Mouse (Mus musculus): ENCODE data around the gene Atp2b2. TPM values are rescaled to one million over a fixed set of nuclear protein-coding genes. Genes with fewer than 3 reads are reported as not detected.

The Atp2b2 gene
- polyA plus RNA-seq, 1 experiment from 2014 or later = 0.09 TPM

DNA sequence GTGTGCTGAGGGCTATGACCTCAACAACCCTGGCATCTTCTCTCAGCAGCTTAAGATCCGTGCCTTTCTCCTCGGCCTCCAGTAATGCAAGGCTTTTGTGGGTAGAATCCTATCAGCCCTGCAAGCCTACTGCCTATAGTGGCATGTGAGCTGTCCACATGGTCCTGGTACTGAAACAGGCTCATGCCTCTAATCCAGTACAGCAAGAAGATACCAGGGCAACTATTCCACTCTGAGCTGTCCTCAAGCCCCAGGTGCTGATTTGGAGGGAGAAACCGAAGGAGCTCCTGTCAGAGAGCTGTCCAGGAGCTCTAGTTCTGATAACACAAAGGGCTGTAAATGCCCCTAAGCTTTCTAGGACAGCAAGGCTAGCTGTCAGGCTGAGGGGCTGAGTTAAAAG lies 190.1 kb downstream of the Atp2b2 start:
- WGBS = 14% methylated on average over 3 of the region's 3 CpGs
- peak; percentile 89 for ATAC-seq (ENCODE audit: insufficient read depth)
- H3K4me1 ChIP-seq (ENCODE audit: insufficient read depth) = no peaks in the 10 kb centered on the region

DNA sequence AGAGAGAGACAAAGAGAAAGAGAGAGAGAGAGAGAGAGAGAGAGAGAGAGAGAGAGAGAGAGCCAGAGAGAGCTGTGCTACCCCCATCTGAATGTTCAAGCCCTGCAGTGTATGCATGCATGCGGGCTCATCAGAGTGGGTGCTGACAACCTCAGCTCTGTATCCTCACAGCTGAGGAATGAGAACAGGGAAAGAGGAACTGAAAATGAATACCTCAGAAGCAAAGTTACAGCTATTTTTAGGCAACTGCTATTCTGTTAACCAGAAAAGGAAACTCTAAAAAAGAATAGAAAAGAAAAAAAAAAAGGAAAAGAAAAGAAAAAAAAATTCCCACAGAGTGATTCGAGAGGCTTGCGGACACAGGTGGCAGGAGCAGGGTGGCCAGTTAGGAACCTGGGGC lies 192.6 kb downstream of the Atp2b2 start:
- ATAC-seq (ENCODE audit: insufficient read depth) (no peak), DNase-seq (no peak)
- no peaks in the 10 kb centered on the region for H3K9me3 ChIP-seq (ENCODE audit: low read depth, low read length)
- WGBS = 77% methylated on average over 3 of the region's 3 CpGs
- H3K4me2 ChIP-seq = no peak overlapping the region
- TF ChIP-seq CTCF (IDR thresholded peaks at IDR 0.05; ENCODE audit: low read depth) = no peak
- H3K27ac ChIP-seq (ENCODE audit: low read depth) = no peak overlapping the region
- H3K36me3 ChIP-seq (ENCODE audit: insufficient read depth) = no peaks in the 10 kb centered on the region
- no peaks in the 10 kb centered on the region for H3K27me3 ChIP-seq (ENCODE audit: insufficient read depth, low read length)
- H3K4me3 ChIP-seq (ENCODE audit: low read depth, low read length) = no peak overlapping the region
- H3K4me1 ChIP-seq (ENCODE audit: insufficient read depth) = no peaks in the 10 kb centered on the region
- H3K9ac ChIP-seq = no peak overlapping the region

More for the DNA sequence above, 190.1 kb downstream of the Atp2b2 start:
- Histone ChIP-seq H3K36me3 (ENCODE audit: insufficient read depth) (no peaks in the 10 kb centered on the region), H3K9ac (no peak overlapping the region), H3K4me2 (no peak overlapping the region), H3K9me3 (ENCODE audit: low read depth, low read length) (no peaks in the 10 kb centered on the region), H3K27me3 (ENCODE audit: insufficient read depth, low read length) (no peaks in the 10 kb centered on the region), H3K27ac (ENCODE audit: low read depth) (no peak overlapping the region), H3K4me3 (ENCODE audit: low read depth, low read length) (no peak overlapping the region)
- peak; percentile 94 for DNase-seq
- no peak for TF ChIP-seq CTCF (IDR thresholded peaks at IDR 0.05; ENCODE audit: low read depth)

- no peak for DNase-seq
- Histone ChIP-seq H3K27me3 (ENCODE audit: insufficient read depth, low read length) (no peaks in the 10 kb centered on the region), H3K4me3 (ENCODE audit: low read depth, low read length) (no peak overlapping the region), H3K9me3 (ENCODE audit: low read depth, low read length) (no peaks in the 10 kb centered on the region), H3K4me1 (ENCODE audit: insufficient read depth) (no peaks in the 10 kb centered on the region), H3K9ac (no peak overlapping the region), H3K4me2 (no peak overlapping the region), H3K27ac (ENCODE audit: low read depth) (no peak overlapping the region), H3K36me3 (ENCODE audit: insufficient read depth) (no peaks in the 10 kb centered on the region)
- no peak for ATAC-seq (ENCODE audit: insufficient read depth)
- 55% methylated on average over 2 of the region's 2 CpGs for WGBS
- TF ChIP-seq CTCF (IDR thresholded peaks at IDR 0.05; ENCODE audit: low read depth) = no peak
These were observed 193.8 kb downstream of the Atp2b2 start for GRCm38 (mm10) chr6:113848655-113849054.

GRCm38 (mm10) chr6:113847092-113847491 lies 195.3 kb downstream of the Atp2b2 start:
- Histone ChIP-seq H3K9ac (no peak overlapping the region), H3K9me3 (ENCODE audit: low read depth, low read length) (no peaks in the 10 kb centered on the region), H3K4me1 (ENCODE audit: insufficient read depth) (no peaks in the 10 kb centered on the region), H3K4me3 (ENCODE audit: low read depth, low read length) (no peak overlapping the region), H3K36me3 (ENCODE audit: insufficient read depth) (no peaks in the 10 kb centered on the region), H3K27ac (ENCODE audit: low read depth) (no peak overlapping the region), H3K4me2 (no peak overlapping the region), H3K27me3 (ENCODE audit: insufficient read depth, low read length) (no peaks in the 10 kb centered on the region)
- WGBS = 71% methylated on average over 2 of the region's 2 CpGs
- ATAC-seq (ENCODE audit: insufficient read depth) = no peak
- no peak for TF ChIP-seq CTCF (IDR thresholded peaks at IDR 0.05; ENCODE audit: low read depth)
- DNase-seq = no peak

DNA sequence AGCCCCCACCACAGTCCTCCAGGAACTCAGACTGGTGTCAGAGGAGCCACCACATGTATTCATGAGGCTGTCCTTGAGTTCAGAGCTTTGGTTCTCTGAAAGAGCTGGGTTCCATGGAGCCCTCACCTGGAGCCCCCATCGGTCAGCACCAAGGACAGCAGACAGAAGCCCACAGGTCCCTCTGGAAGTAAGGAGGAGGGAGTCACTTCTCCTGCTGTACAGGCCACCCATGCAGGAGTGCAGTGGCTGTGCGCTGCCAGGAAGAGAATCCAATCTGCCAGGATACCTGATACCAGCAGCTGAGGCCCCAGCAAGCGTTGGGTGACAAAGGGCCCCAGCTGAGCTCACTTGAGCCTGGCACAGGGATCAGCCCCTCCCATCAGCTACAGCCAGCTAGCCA lies 199.2 kb downstream of the Atp2b2 start:
- Histone ChIP-seq H3K9me3 (ENCODE audit: low read depth, low read length) (no peaks in the 10 kb centered on the region), H3K9ac (no peak overlapping the region), H3K27me3 (ENCODE audit: insufficient read depth, low read length) (no peaks in the 10 kb centered on the region), H3K4me2 (no peak overlapping the region), H3K4me1 (ENCODE audit: insufficient read depth) (no peaks in the 10 kb centered on the region), H3K36me3 (ENCODE audit: insufficient read depth) (no peaks in the 10 kb centered on the region), H3K4me3 (ENCODE audit: low read depth, low read length) (no peak overlapping the region), H3K27ac (ENCODE audit: low read depth) (no peak overlapping the region)
- TF ChIP-seq CTCF (IDR thresholded peaks at IDR 0.05; ENCODE audit: low read depth) = no peak
- DNase-seq = peak; percentile 54
- 11% methylated on average over 3 of the region's 3 CpGs for WGBS
- no peak for ATAC-seq (ENCODE audit: insufficient read depth)

DNA sequence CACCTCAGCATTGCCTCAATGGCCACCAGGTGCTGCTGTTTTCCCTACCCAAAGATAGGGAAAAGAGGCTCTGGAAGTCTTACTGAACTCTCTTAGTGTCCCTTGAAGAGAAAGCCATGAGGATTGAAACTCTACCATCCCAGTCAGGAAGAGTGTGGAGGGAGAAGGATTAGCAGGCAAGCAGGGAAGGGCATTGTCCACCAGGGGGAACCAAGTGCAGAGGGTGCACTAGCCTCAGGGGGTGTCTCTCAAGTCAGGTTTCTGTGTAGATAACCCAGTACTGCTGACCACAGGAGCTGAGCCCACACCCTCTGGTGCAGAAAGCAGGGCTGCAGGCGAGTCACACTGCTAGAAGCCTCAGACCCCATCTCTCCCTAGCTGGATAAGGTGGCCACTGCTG lies 203.9 kb downstream of the Atp2b2 start:
- no peak for ATAC-seq (ENCODE audit: insufficient read depth)

GRCm38 (mm10) chr6:113837740-113838139 lies 204.7 kb downstream of the Atp2b2 start:
- ATAC-seq (ENCODE audit: insufficient read depth) = no peak
- H3K27ac ChIP-seq (ENCODE audit: low read depth) = no peak overlapping the region
- H3K4me2 ChIP-seq = no peak overlapping the region
- H3K9me3 ChIP-seq (ENCODE audit: low read depth, low read length) = no peaks in the 10 kb centered on the region
- TF ChIP-seq CTCF (IDR thresholded peaks at IDR 0.05; ENCODE audit: low read depth) = no peak
- 52% methylated on average over 2 of the region's 2 CpGs for WGBS
- no peak overlapping the region for H3K9ac ChIP-seq
- H3K4me3 ChIP-seq (ENCODE audit: low read depth, low read length) = no peak overlapping the region
- DNase-seq = no peak
- no peaks in the 10 kb centered on the region for H3K27me3 ChIP-seq (ENCODE audit: insufficient read depth, low read length)
- no peaks in the 10 kb centered on the region for H3K36me3 ChIP-seq (ENCODE audit: insufficient read depth)
- H3K4me1 ChIP-seq (ENCODE audit: insufficient read depth) = no peaks in the 10 kb centered on the region

More for the DNA sequence above, 203.9 kb downstream of the Atp2b2 start:
- no peaks in the 10 kb centered on the region for H3K4me1 ChIP-seq (ENCODE audit: insufficient read depth)
- no peaks in the 10 kb centered on the region for H3K36me3 ChIP-seq (ENCODE audit: insufficient read depth)
- no peak for DNase-seq
- peak; percentile 51 for TF ChIP-seq CTCF (IDR thresholded peaks at IDR 0.05; ENCODE audit: low read depth)
- no peaks in the 10 kb centered on the region for H3K9me3 ChIP-seq (ENCODE audit: low read depth, low read length)
- no peak overlapping the region for H3K9ac ChIP-seq
- no peak overlapping the region for H3K4me3 ChIP-seq (ENCODE audit: low read depth, low read length)
- 24% methylated on average over 1 of the region's 1 CpGs for WGBS
- no peaks in the 10 kb centered on the region for H3K27me3 ChIP-seq (ENCODE audit: insufficient read depth, low read length)
- no peak overlapping the region for H3K27ac ChIP-seq (ENCODE audit: low read depth)
- no peak overlapping the region for H3K4me2 ChIP-seq

GRCm38 (mm10) chr6:113836545-113836944 lies 205.9 kb downstream of the Atp2b2 start:
- Histone ChIP-seq H3K36me3 (ENCODE audit: insufficient read depth) (no peaks in the 10 kb centered on the region), H3K27me3 (ENCODE audit: insufficient read depth, low read length) (no peaks in the 10 kb centered on the region), H3K4me3 (ENCODE audit: low read depth, low read length) (no peak overlapping the region), H3K4me2 (no peak overlapping the region), H3K4me1 (ENCODE audit: insufficient read depth) (no peaks in the 10 kb centered on the region), H3K9ac (no peak overlapping the region), H3K9me3 (ENCODE audit: low read depth, low read length) (no peaks in the 10 kb centered on the region), H3K27ac (ENCODE audit: low read depth) (no peak overlapping the region)
- DNase-seq (no peak), ATAC-seq (ENCODE audit: insufficient read depth) (no peak)
- TF ChIP-seq CTCF (IDR thresholded peaks at IDR 0.05; ENCODE audit: low read depth) = no peak
- 32% methylated on average over 3 of the region's 3 CpGs for WGBS

All from lung, embryonic 14.5 days (tissue).